Mouse (Mus musculus) spleen, adult 18-20 months (tissue): Measurements from ENCODE around the gene Sema3g.

Source experiments
- DNase-seq, 2 experiments: peaks; one replicate each; pipeline ENCODE4 v3.0.0; 2022; ENCODE audit warnings: mixed read lengths in 2 of 2

The Sema3g gene

DNA sequence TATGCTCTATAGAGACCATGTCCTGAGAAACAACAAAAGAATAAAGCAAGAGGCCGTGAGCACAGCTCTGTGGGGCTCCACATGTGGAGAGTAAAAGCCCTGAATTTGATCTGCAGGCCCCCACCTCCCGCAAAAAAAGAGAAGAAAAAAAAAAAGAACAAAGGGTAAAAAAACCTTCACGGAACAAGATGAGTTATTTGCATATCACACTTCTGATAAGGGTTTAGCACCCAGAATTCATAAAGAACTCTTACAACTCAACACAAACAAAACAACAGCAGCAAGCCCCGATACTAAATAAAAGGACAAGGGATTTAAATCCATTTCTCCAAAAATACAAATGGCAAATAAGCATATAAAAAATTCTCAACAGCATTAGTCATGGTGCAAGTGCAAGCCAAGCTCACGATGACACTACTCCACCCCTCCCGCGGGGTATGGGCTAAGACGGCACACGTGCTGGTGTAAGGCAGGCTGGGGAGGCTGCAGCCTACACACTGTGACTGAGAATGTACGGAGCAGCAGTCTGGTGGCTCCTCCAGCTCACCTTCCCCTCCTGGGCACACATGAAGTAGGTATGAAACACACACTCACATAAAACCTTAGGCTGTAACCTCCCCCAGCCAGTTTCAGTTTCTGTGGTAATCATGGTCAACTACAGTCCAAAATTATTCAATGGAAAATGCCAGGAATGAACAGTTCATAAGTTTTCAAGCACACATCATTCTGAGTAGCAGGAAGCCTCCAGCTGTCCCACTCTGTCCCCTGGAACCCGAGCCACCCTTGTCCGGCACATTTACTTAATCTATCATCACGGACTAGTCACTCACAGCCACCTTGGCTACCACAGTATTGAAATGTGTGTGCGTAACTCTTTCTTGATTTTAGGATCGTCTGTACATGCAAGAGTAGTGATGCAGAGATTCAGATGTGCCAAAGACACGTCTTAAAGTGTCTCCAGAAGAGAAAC, 19.8 kb upstream of the Sema3g start:
- no peak for DNase-seq

DNA sequence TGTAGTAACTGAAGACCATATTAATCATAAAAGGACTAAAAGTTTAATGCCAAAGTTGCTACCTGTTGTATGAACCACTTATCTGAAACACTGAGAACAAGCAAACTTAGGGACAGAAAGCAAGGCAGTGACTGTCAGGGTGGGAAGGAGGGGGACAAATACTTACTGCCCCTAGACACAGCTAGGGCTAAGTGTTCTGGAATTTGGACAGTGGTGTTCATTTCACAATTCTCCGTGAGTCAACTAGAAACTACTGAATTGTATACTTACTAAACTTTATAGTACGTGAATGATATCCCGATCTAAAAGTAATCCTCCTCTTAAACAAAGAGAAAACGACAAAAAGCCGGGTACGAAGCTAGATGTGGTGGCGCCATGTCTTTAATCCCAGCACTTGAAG, 18.1 kb upstream of the Sema3g start:
- DNase-seq, result no peak

DNA sequence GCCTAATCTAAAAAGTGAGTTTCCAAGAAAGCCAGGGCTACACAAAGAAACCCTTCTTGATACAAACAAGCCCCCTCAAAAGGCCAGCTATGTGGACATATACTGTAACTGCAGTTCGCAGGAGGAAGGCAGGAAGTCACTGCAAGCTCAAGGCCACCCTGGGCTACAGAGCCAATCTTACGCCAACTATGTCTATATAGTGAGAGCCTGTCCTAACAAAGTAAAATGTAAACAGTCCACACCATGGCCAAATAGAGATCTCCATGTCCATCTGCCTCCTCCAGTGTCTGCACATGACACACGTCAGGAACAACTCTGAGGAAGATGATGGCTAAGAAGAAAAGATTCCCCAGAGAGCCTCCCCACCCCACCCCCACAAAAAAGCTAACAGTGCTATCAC, 17.6 kb upstream of the Sema3g start:
- no peak for DNase-seq

DNA sequence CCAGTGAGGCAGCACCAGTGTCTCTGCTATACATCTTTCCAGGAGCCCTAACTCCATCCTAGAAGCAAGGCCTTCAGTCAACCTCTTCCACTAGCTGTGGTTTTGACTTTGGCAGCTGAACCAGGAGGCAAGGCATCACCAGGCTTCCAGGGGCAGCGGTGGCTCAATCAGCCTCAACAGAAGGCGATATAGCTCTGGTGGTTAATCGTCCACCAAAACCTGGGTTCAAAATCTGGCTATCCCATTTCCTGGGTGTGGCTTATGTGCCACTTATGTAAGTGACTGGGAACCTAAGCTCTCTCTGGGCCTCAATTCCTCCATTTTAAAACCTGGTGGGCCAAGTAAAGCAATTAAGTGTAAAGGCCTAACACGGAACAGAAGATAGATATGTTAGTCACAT, 12.8 kb upstream of the Sema3g start:
- no peak for DNase-seq

DNA sequence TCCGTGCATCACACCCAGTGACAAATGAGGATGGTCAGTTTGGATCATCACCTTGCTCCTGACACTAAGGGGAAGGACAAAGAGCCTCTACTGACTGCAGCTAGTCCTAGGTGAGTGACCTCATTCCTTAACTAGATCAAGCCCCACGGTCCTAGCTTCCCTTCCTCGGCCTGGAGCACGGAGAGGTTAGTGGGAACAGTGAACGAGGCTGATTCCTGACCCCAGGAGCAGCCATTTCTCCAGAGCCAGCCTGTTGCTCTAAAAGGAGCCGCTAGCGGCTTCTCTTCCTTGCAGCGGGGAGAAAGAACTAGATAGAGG, 12.5 kb upstream of the Sema3g start:
- DNase-seq, result no peak

DNA sequence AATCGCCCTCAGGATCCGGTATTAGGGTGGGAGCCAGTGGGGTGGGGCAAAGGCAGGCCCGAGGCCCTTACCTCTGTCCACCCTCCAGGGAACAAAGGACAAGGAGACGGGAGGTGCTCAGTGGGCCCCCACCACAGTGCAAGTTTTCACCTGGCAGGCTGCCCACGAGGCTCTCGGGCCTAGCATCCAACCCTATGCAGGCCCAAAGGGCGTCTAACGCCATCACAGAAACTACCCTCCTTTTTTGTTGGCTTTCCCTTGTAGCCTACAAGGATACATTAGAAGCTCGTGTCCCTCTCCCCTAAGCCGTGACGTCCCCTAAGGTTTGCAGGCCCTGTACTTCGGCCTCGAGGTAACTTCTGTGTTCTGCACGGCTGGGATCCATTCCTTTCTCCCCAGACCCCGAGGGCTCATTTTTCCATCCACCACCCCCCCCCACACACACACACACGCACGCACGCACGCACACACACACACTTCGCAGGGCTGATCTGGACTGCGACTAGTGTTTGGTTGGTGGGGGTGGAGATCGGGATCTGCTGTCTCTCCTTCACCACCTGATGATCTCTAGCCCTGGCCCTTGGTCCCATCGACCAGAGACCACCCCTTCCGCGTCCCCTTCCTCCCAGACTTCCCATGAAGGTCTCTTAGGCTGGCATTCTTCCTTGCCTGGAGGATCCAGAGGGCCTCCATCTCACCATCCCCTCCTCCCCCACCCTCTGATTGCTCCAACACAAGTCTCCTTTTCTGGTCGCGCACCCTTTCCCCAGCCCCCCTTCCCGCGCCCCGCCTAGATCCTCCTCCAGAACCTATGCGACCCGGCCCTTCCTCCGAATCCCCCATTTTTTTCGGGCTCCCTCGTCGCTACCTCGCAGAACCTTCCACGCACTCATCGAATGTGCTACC, 11.8 kb upstream of the Sema3g start:
- peak in 1 of 2 experiments; percentile 32 for DNase-seq

GRCm38 (mm10) chr14:31206472-31206981, 11.1 kb upstream of the Sema3g start:
- peak; percentile 92 to 96 for DNase-seq

GRCm38 (mm10) chr14:31207070-31207830, 10.4 kb upstream of the Sema3g start:
- DNase-seq, result no peak

DNA sequence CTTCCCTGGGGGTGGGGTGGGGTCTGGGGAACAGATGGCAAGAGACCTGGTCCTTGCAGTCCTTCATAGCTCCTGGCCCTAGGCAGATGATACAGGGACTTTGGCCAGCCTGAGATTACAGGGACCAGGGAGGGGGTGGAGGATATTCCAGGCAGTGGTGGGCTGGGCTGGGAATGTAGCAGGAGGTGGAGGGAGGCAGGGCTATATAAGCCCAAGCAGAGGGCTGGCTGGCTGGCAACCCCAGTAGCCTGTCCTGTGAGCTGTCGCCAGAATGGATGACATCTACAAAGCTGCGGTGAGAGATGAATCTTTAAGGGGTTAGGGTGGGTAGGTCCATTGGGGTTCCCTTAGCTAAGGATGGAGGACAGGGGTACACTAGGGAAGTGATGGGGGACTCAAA, 9.6 kb upstream of the Sema3g start, which contains the start of gene Tnnc1:
Gene Tnnc1, plus strand, starts transcription at position 229 of the 400 bp plus-strand sequence.
- DNase-seq, result no peak

- DNase-seq, result no peak
Measured at GRCm38 (mm10) chr14:31209133-31209557, 8.5 kb upstream of the Sema3g start.

GRCm38 (mm10) chr14:31211854-31212253, 5.8 kb upstream of the Sema3g start:
- no peak for DNase-seq

- no peak for DNase-seq
Measured at GRCm38 (mm10) chr14:31212499-31212898, 5.2 kb upstream of the Sema3g start.

GRCm38 (mm10) chr14:31213868-31214267, 3.8 kb upstream of the Sema3g start:
- no peak for DNase-seq

- DNase-seq, result no peak
Measured at GRCm38 (mm10) chr14:31214684-31215083, 3.0 kb upstream of the Sema3g start.

GRCm38 (mm10) chr14:31215157-31216002, 2.3 kb upstream of the Sema3g start:
- DNase-seq, result peak; percentile 43 to 68

DNA sequence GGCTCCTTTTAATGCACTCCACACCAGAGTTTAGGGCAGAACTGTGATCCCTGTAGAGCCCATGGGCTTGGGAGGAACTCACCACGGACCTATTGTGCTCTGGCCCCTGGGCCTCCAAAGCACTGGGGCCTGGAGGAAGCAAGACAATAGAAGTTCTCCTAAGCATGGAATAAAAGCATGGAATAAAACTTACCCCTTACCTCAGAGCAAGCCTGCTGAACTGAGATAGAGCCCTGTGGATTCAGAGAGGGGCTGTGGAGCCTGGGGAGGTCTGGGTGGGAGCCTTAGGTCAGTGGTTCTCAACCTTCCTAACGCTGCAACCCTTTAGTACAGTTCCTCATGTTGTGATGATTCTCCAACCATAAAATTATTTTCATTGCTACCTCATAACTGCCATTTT, 814 bp upstream of the Sema3g start, which contains the start of gene Nisch:
Gene Nisch, minus strand, starts transcription at position 101 of the 400 bp plus-strand sequence.
- no peak for DNase-seq

DNA sequence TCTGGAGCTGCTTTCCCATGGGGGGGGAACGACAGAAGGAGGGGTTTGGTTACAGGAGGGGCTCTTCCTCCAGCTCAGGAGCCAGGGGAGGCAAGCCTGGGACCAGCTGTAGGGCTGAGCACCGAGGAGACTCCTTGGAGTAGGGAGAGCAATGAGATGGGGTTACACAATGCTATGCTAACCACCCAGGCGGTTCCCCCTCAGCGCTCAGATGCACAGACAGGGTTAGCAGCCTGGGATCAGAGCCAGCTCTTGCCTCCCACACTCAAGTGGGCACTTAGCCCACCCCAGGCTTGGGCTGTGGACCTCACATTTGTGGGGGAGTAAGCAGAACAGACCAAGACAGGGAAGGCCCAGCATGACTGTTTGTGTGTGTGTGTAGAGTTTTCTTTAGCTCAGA, 9.3 kb downstream of the Sema3g start:
- DNase-seq, result peak in 1 of 2 experiments; percentile 29

- peak; percentile 38 to 45 for DNase-seq
Measured at GRCm38 (mm10) chr14:31228234-31228633, 10.6 kb downstream of the Sema3g start.

GRCm38 (mm10) chr14:31230442-31230841, 12.8 kb downstream of the Sema3g start:
- DNase-seq, result no peak

DNA sequence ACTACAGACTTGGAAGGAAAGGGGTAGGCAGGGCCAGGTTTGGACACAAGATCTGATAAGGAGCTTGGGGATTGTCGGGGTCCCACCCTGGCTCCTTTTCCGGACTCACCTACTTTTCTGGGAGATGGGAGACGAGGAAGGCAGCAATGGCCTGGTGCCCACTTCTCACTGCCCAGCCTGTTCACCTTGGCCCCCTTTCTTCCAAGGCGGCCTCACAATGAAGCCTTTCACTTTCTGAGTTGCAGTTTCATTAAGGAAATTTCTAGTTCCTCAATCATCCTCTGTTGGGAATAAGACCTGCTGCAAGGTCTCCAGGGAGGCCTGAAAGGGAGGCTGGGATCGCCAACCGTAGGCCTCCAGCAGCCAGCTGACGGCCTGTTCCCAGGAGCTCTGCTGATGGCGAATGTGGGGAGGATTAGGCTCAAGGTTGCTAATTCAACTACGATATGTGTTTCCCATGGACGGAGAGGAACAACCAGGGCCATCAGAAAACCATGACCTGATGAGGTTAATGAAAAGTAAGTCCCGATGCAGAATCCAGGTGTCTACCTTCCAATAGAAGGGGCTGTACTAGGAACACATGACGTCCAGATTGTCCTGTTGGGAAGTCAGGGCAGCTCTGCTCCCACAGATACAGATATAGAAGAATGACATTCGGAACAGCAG, 14.9 kb downstream of the Sema3g start:
- DNase-seq, result no peak
